Mouse (Mus musculus) left cerebral cortex, postnatal 14 days (tissue): Measurements from ENCODE around the gene Dap. TPM values are rescaled to one million over a fixed set of nuclear protein-coding genes. Genes with fewer than 3 reads are reported as not detected.

Source experiments
- DNase-seq, 2 experiments: peaks; one replicate each; pipeline ENCODE4 v3.0.0; 2021 to 2022; ENCODE audit warnings: low spot score in 2 of 2, mixed read lengths in 1 of 2
- intact Hi-C: fragments of 180-260 bp; cut with DNase I; formaldehyde crosslinking; loops from one replicate; pipeline ENCODE4 v1.15.1; 2025
- total RNA-seq, 2 experiments: library from RNA; stranded (reverse); gene quantifications; 2 replicates each; pipeline ENCODE4 v1.2.3; 2021

Gene Dap
- total RNA-seq, 2 experiments from 2014 or later = 9.1 to 9.6 TPM

GRCm38 (mm10) chr15:31284922-31285631 lies 61.0 kb downstream of the Dap start:
- intact Hi-C loops = no loop called here
- DNase-seq = no peak

- no peak for DNase-seq
- intact Hi-C loops = no loop called here
Observed at GRCm38 (mm10) chr15:31285695-31286094, 61.6 kb downstream of the Dap start.

GRCm38 (mm10) chr15:31292627-31293026 lies 68.5 kb downstream of the Dap start:
- DNase-seq = no peak
- intact Hi-C loops = no loop called here

- intact Hi-C loops = no loop called here
- no peak for DNase-seq
Observed at GRCm38 (mm10) chr15:31294311-31294710, 70.2 kb downstream of the Dap start.

- no peak for DNase-seq
- intact Hi-C loops = no loop called here
Observed at GRCm38 (mm10) chr15:31296882-31297776, 73.0 kb downstream of the Dap start.

GRCm38 (mm10) chr15:31297777-31298137 lies 73.6 kb downstream of the Dap start:
- DNase-seq = no peak
- intact Hi-C loops = no loop called here

GRCm38 (mm10) chr15:31299258-31299917 lies 75.3 kb downstream of the Dap start:
- intact Hi-C loops = no loop called here

GRCm38 (mm10) chr15:31302293-31302990 lies 78.3 kb downstream of the Dap start:
- intact Hi-C loops = loop anchor here (5.0 kb wide), 1 partner anchor 285 kb away; no protein-coding TSS in a partner anchor
- no peak for DNase-seq

More at GRCm38 (mm10) chr15:31299258-31299917, 75.3 kb downstream of the Dap start:
- DNase-seq = no peak

GRCm38 (mm10) chr15:31304302-31304701 lies 80.2 kb downstream of the Dap start:
- intact Hi-C loops = loop anchor here (5.0 kb wide), 1 partner anchor 283 kb away; no protein-coding TSS in a partner anchor
- DNase-seq = no peak

- DNase-seq = no peak
Observed at GRCm38 (mm10) chr15:31305181-31305580, 81.1 kb downstream of the Dap start.

GRCm38 (mm10) chr15:31306726-31307125 lies 82.6 kb downstream of the Dap start:
- intact Hi-C loops = no loop called here
- DNase-seq = no peak

More at GRCm38 (mm10) chr15:31305181-31305580, 81.1 kb downstream of the Dap start:
- intact Hi-C loops = no loop called here

GRCm38 (mm10) chr15:31309526-31309925 lies 85.4 kb downstream of the Dap start:
- intact Hi-C loops = no loop called here
- DNase-seq = no peak

- DNase-seq = no peak
- intact Hi-C loops = no loop called here
Observed at GRCm38 (mm10) chr15:31312001-31312400, 87.9 kb downstream of the Dap start.

- DNase-seq = peak; percentile 86 to 91
- intact Hi-C loops = loop anchor here (5.0 kb wide), 2 partner anchors 52 to 272 kb away; partner anchors contain the start of gene Ankrd33b
Observed at GRCm38 (mm10) chr15:31315630-31316231, 91.6 kb downstream of the Dap start.

- intact Hi-C loops = loop anchor here (5.0 kb wide), 2 partner anchors 50 to 270 kb away; partner anchors contain the start of gene Ankrd33b
- no peak for DNase-seq
Observed at GRCm38 (mm10) chr15:31317056-31317805, 93.1 kb downstream of the Dap start.

- intact Hi-C loops = loop anchor here (2.0 to 5.0 kb wide), 3 partner anchors 49 to 269 kb away; partner anchors contain the start of gene Ankrd33b
- DNase-seq = no peak
Observed at GRCm38 (mm10) chr15:31318158-31318955, 94.2 kb downstream of the Dap start.

- intact Hi-C loops = loop anchor here (2.0 to 5.0 kb wide), 3 partner anchors 48 to 268 kb away; partner anchors contain the start of gene Ankrd33b
- DNase-seq = no peak
Observed at GRCm38 (mm10) chr15:31319046-31319445, 94.9 kb downstream of the Dap start.
